Mouse (Mus musculus): Measurements from ENCODE around the gene Itfg2. TPM values are rescaled to one million over a fixed set of nuclear protein-coding genes. Genes with fewer than 3 reads are reported as not detected.
A peak's percentile ranks its signal among the peaks of the same experiment; 100 is the strongest.
"Not testable (repeated sequence)": the region's sequence is repeated elsewhere in the genome, so short reads cannot be mapped to it uniquely, and the experiment has no call there.

The Itfg2 gene
- total RNA-seq, 2 experiments from 2014 or later = 27.2 to 27.3 TPM

DNA sequence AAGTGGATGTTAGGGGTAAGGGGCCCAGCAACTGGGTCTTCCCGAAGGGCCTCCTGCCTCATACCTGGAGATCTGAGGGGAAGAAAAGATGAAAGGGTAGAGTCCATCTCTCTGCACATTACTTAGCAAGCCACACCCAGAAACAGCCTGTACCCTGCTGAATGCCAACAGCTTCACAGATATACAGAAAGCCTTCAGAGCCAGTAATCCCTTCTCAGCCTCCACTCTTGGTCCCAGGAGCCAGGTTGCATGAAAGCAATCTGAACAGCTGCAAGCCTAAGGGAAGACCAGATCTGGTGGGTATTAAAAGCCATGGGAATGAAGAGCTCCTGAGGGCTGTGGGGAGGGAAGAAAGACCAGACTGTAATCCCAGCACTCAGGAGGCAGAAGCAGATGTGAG lies 35.5 kb downstream of the Itfg2 start:
- no peak for DNase-seq (ENCODE audit: low spot score in 2 of 2)

DNA sequence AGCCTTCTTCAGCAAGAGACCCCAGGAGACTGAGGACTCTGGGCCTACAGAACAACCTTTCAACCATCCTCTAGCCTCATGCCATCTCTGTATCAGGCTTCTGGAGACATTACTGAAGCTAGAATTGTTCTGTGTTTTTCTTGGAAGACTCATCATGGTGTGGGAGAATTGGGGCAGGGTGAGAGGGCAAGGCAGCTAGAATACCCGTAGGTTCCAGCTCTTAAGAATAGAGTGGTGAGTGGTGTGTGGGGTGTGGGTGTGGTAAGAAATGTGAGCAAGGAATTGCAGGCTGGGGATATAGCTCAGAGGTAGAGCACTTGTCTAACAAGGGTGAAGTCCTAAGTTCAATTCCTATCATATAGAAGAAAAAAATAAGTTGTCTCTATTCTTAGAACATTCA lies 39.7 kb downstream of the Itfg2 start:
- no peak for DNase-seq (ENCODE audit: low spot score in 2 of 2)

DNA sequence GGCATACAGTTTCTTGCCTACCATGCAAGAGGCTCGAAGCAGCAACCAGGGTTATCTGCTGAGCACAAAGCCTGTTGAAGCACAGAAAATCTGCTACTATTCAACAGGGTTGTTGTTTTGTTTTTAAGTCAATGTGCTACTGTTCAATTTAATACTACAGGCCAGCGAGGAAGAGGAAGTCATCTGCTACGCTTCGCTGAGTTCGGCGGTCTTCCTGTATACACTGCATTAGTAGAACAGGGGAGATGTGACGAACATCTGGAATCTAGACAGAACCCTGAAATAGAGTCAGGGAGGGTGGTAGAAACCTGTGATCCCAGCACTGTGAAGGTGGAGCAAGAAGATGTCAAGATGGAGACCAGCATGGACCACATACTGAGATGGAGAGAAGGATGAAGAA lies 41.0 kb downstream of the Itfg2 start:
- DNase-seq (ENCODE audit: low spot score in 2 of 2) = no peak

GRCm38 (mm10) chr6:128381254-128381653 lies 43.5 kb downstream of the Itfg2 start:
- DNase-seq (ENCODE audit: low spot score in 2 of 2) = no peak

GRCm38 (mm10) chr6:128380594-128381167 lies 44.0 kb downstream of the Itfg2 start:
- not testable (repeated sequence) for DNase-seq (ENCODE audit: low spot score in 2 of 2)

DNA sequence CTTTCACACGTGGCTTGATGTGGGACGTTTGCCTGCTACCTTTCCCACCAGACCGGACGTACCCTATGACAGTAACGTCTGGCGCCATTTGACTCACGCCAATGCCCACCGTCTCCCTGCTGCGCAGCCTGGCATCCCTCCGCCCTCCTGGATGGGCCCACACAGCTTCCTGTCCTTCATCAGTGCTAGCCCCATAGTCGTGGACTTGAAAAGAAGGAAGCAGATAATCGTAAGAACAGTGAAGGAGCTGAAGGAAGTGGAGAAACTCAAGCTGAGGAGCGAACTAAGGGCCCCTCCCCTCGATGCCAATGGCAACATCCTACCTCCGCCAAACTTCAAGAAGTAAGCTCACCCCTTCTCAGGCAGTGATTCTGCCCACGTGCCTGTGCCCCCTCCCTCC lies 45.1 kb downstream of the Itfg2 start:
- DNase-seq (ENCODE audit: low spot score in 2 of 2) = no peak

- DNase-seq (ENCODE audit: low spot score in 2 of 2) = no peak
These were observed 48.2 kb downstream of the Itfg2 start for GRCm38 (mm10) chr6:128376371-128377085.

DNA sequence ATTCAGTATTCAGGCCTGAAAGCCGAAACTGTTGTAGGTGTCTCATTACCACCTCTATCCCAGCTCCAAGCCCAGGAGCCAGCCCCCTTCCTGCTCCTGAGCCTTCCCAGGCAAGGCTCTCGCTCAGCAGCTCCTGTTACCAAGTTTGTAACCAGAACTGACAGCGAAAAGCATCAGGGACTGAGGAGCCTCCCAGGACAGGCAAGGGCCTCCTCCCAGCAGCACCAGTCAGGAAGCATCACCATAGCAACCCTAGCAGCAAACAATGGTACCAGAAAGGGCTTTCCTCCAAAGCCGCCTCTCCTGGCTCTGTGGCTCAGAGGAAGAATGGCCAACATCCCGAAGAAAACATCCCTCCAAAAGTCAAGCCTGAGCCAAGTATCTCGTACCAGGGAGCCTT lies 49.5 kb downstream of the Itfg2 start, which contains the start of the genes Tex52 and Gm44596:
Tex52 (plus strand) TSS at position 265 of the 400 bp plus-strand sequence.
Gm44596 (plus strand) TSS at position 312 of the 400 bp plus-strand sequence.
- peak in 1 of 2 experiments; percentile 20 for DNase-seq (ENCODE audit: low spot score in 2 of 2)

DNA sequence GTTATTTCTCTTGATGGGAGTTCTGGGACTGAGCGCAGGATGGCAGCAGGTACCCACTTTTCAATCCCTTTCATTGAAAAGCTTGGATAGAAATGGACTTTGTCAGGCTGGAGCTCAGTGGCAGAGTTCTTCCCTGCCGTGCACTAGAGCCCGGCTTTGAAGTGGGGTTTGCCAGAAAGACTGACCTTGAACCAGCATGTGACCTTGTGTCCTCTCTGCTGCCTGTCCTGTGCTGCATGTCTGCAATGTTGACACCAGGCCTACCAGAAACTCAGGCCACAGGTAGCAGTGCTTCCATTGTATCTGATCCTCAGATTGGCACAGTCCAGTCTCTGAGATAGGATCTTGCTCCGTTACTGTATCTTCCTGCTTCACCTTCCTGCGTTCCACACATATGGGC lies 54.7 kb downstream of the Itfg2 start:
- DNase-seq (ENCODE audit: low spot score in 2 of 2) = no peak

DNA sequence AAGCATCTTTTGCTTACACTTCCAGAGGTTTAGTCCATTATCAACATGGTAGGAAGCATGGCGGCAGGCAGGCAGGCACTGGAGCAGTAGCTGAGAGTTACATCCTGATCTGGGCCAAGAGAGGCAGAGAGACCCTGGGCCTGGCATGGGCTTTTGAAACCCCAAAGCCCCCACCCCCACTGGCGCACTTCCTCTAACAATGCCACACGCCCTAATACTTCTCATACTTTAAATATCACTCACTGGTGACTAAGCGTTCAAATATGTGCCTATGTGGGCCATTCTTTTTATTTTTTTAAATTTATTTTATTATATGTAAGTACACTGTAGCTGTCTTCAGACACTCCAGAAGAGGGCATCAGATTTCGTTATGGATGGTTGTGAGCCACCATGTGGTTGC lies 58.3 kb downstream of the Itfg2 start:
- no peak for DNase-seq (ENCODE audit: low spot score in 2 of 2)

- DNase-seq (ENCODE audit: low spot score in 2 of 2) = no peak
These were observed 60.0 kb downstream of the Itfg2 start for GRCm38 (mm10) chr6:128364721-128365120.

DNA sequence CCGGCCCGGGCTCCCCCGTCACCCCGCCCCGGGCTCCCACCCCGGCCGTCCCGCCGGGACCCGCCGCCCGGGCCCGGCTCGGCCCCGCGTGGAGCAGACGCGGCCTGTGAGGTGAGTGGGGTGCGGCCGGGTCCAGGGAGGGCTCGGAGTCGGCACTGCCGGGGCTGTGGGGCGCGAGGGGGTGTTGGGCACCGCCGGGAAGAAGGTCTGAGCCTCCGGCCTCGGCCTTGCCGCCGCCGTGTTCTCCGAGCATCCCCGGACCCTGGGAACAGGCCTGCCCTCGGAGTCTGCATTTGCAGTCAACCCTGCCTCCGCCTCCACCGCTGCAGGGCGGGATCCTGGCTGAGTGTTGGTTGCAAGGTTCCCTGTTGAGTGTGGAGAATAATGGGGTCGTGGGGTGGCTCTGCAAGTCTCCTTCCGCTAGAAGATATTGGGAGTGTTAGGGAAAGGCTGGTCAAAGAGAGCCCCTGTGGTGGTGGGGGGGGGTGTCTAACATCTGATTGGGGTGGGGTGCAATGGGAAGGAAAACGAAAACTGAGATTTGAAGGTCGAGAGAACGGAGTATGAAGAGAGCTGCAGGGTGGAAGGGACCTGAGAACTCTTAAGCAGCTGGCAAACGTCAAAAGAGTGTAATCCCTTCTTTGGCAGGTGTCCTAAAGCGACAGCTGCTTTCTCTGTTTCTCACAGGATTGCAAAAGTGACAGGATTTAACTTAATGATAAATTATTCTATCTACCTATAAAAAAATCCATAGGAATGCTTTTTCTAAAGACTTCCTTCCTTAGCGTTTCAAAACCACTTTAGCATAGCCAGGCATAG lies 61.5 kb downstream of the Itfg2 start:
- DNase-seq (ENCODE audit: low spot score in 2 of 2) = no peak

GRCm38 (mm10) chr6:128362381-128363006 lies 62.2 kb downstream of the Itfg2 start, which contains the start of the genes Rhno1 and Foxm1:
Rhno1 (minus strand) TSS chr6:128362911.
Foxm1 (plus strand) TSS chr6:128362967.
- DNase-seq (ENCODE audit: low spot score in 2 of 2) = peak; percentile 80 to 87

- DNase-seq (ENCODE audit: low spot score in 2 of 2) = no peak
These were observed 62.8 kb downstream of the Itfg2 start for GRCm38 (mm10) chr6:128361901-128362300.

Other genes with a start within 250 kb of the Itfg2 start
- gene Tead4, start 124.1 kb downstream of the Itfg2 start, total RNA-seq (2021) = 10 to 100 TPM; 18.8 to 20.5 TPM
- 10 to 100 TPM; 19.9 to 21.6 TPM for gene Tulp3, start 69.1 kb downstream of the Itfg2 start, total RNA-seq (2021)
- 10 to 100 TPM; 24.0 to 24.7 TPM for gene Rhno1, start 62.0 kb downstream of the Itfg2 start, total RNA-seq (2021)
- 10 to 100 TPM; 21.2 to 21.8 TPM for gene Foxm1, start 62.0 kb downstream of the Itfg2 start, total RNA-seq (2021)
- gene Tex52, start 49.5 kb downstream of the Itfg2 start, total RNA-seq (2021) = under 1 TPM in 1 of 2 experiments, not detected in 1; 0.34 TPM
- gene Gm44596, start 49.4 kb downstream of the Itfg2 start, total RNA-seq (2021) = not detected
- 1 to 10 TPM; 2.6 to 3.7 TPM for gene Nrip2, start 25.6 kb downstream of the Itfg2 start, total RNA-seq (2021)
- 100 to 1,000 TPM in 1 of 2 experiments, 10 to 100 TPM in 1; 98.2 to 107 TPM for gene Fkbp4, start 13.7 kb upstream of the Itfg2 start, total RNA-seq (2021)
- gene Pzp, start 101.8 kb upstream of the Itfg2 start, total RNA-seq (2021) = 1 to 10 TPM in 1 of 2 experiments, under 1 TPM in 1; 0.69 to 6.6 TPM
- not detected for gene A2ml1, start 156.7 kb upstream of the Itfg2 start, total RNA-seq (2021)
- not detected for gene Klrb1a, start 198.6 kb upstream of the Itfg2 start, total RNA-seq (2021)
- gene Clec2h, start 237.5 kb upstream of the Itfg2 start, total RNA-seq (2021) = not detected